Mouse (Mus musculus) embryonic facial prominence, embryonic 10.5 days (tissue): ENCODE measurements around the gene Lrrc17. TPM values are rescaled to one million over a fixed set of nuclear protein-coding genes. Genes with fewer than 3 reads are reported as not detected.

Experiments
- DNase-seq: peaks from one replicate; pipeline ENCODE4 v3.0.0-alpha.2; 2017; ENCODE audit warnings: low spot score
- H3K27ac ChIP-seq: fragments of 300-500 bp; sonication (generic); replicated peaks from 2 replicates; pipeline ENCODE4 v1.5.1; 2016; ENCODE audit warnings: mild to moderate bottlenecking
- H3K27me3 ChIP-seq: fragments of 300-500 bp; sonication (generic); replicated peaks from 2 replicates; pipeline ENCODE4 v1.6.1; 2016; ENCODE audit warnings: low read depth, mild to moderate bottlenecking; ENCODE audit not compliant: poor library complexity, severe bottlenecking
- H3K36me3 ChIP-seq: fragments of 300-500 bp; sonication (generic); replicated peaks from 2 replicates; pipeline ENCODE4 v1.6.1; 2016; ENCODE audit warnings: mild to moderate bottlenecking, moderate library complexity
- H3K4me1 ChIP-seq: fragments of 300-500 bp; sonication (generic); 2 replicates; pipeline ENCODE4 v1.6.1; 2016
- H3K4me3 ChIP-seq: fragments of 300-500 bp; sonication (generic); 2 replicates; pipeline ENCODE4 v1.5.1; 2016; ENCODE audit warnings: mild to moderate bottlenecking, moderate library complexity
- H3K9me3 ChIP-seq: fragments of 300-500 bp; sonication (generic); 2 replicates; pipeline ENCODE4 v1.6.1; 2016; ENCODE audit warnings: mild to moderate bottlenecking
- WGBS: fragments of 180-500 bp; shearing (Covaris S2); methylation state at CpG from one replicate; pipeline ENCODE4 v1.1.7; 2016; 5-methylcytosine and 5-hydroxymethylcytosine counted together
- polyA plus RNA-seq: library from polyadenylated mRNA; unstranded; fragments of >200 nt; fragmentation: Nextera tagmentation; extraction: Ambion mirVana; gene quantifications from 2 replicates; pipeline ENCODE4 v1.2.1, GENCODE M21; 2016

Gene Lrrc17
- polyA plus RNA-seq = 12.9 and 15.9 TPM in 2 replicates

DNA sequence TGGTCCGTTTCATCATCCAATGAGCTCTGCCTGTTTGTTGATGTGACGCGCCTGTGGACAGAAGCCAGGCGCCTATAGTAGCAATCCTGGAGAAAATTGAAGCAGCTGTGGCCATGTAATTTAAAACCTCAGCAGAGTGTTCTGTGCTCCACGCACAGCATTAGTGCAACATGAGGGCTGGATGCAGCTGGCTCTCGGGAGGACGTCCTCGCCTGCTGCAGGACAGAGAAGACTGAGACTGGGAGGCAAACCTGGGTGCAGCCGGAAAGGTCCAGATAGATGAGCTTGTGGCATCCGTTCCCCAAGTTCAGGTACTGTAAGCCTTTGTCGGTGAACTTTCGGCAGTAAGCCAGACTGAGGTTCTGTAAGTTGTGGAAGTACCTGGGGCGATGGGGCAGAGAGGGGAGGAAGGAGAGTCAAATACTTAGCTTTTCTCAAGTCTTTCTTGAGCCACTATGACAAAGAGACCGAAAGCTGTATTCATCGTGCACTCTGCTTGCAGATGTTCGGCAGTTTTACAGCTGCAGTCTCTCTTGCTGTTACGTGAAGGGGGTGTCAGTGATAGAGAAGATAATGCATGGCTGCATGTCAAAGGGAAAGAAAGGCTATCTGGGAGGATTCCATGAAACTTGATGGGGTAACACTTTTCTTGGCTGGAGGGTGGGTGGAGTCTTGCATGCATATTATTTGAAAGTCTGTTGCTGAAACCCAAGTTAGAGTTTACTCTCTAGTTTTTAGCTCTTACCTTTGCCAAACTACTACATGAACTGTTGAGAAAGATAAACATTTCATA, at the start of gene Lrrc17:
TSS of gene Lrrc17 (plus strand) at position 151 of the 793 bp plus-strand sequence.
- WGBS = 51% methylated on average over 17 of the region's 17 CpGs
- peak within 1 kb of the TSS; percentile 83 for H3K27ac ChIP-seq
- H3K9me3 ChIP-seq = peaks cover 4% of the 10 kb centered on the region; the same call in 1 of the 2 replicates
- no peaks in the 10 kb centered on the region for H3K36me3 ChIP-seq
- peaks cover 36% of the 10 kb centered on the region for H3K4me1 ChIP-seq
- DNase-seq = peak; percentile 75
- peak within 1 kb of the TSS; percentile 49 for H3K4me3 ChIP-seq
- H3K27me3 ChIP-seq = no peaks in the 10 kb centered on the region

DNA sequence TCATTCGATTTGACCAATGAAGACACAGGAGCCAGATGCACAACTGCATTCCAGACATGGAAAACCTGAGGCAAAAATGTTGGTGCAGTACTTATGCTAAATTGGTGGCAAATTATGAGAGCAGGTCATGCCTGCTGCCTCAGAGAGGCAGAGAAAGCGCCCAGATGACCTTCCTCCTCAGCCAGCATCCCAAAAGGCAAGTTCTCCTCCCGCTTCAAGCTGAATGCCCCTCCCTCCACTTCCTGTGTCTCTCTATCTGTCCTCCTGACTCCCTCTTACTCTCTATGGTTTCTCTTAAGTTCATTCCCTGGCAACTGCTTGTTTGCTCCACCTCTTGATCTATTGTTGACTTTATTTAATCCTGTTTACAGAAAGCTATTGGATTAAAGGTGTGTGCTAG, 48.6 kb upstream of the Lrrc17 start:
- H3K4me1 ChIP-seq = peaks cover 32% of the 10 kb centered on the region
- H3K27ac ChIP-seq = peak overlapping the region; percentile 19; the same call in 1 of the 2 replicates
- no peaks in the 10 kb centered on the region for H3K36me3 ChIP-seq
- no peak overlapping the region for H3K4me3 ChIP-seq
- WGBS = 45% methylated on average over 3 of the region's 3 CpGs
- no peaks in the 10 kb centered on the region for H3K27me3 ChIP-seq
- DNase-seq = no peak
- H3K9me3 ChIP-seq = no peaks in the 10 kb centered on the region

GRCm38 (mm10) chr5:21496321-21496720, 47.0 kb upstream of the Lrrc17 start:
- no peak overlapping the region for H3K4me3 ChIP-seq
- H3K36me3 ChIP-seq = no peaks in the 10 kb centered on the region
- WGBS = 58% methylated on average over 6 of the region's 6 CpGs
- H3K27ac ChIP-seq = peak overlapping the region; percentile 41; the same call in 1 of the 2 replicates
- H3K4me1 ChIP-seq = peaks cover 25% of the 10 kb centered on the region
- peak; percentile 44 for DNase-seq
- H3K9me3 ChIP-seq = no peaks in the 10 kb centered on the region
- H3K27me3 ChIP-seq = no peaks in the 10 kb centered on the region

- no peaks in the 10 kb centered on the region for H3K36me3 ChIP-seq
- peaks cover 20% of the 10 kb centered on the region for H3K4me1 ChIP-seq
- DNase-seq = no peak
- no peaks in the 10 kb centered on the region for H3K9me3 ChIP-seq
- H3K27ac ChIP-seq = peak overlapping the region; percentile 41; the same call in 1 of the 2 replicates
- H3K4me3 ChIP-seq = no peak overlapping the region
- 53% methylated on average over 3 of the region's 3 CpGs for WGBS
- H3K27me3 ChIP-seq = no peaks in the 10 kb centered on the region
These were observed 46.5 kb upstream of the Lrrc17 start for GRCm38 (mm10) chr5:21496881-21497280.

DNA sequence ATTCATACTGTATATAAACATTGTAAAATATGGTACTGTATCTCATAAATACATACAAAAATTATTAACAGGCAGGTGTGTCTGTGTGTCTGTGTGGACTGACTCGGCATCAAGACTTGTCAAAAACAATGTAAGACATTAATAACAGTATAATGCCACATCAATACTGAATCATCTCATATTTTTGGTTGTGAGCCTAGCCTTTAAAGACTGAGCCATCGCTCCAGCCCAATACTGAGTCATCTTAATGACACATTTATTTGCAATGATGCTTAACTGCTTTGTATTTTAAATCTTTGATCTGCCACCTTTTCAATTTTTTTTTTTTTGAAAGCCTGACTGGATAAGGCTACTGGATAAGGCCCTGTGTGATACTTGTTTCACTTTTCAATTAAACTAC, 44.9 kb upstream of the Lrrc17 start:
- no peak for DNase-seq
- Histone ChIP-seq H3K36me3 (no peaks in the 10 kb centered on the region), H3K9me3 (no peaks in the 10 kb centered on the region), H3K27me3 (no peaks in the 10 kb centered on the region), H3K27ac (no peak overlapping the region), H3K4me3 (no peak overlapping the region), H3K4me1 (peaks cover 18% of the 10 kb centered on the region)
- 91% methylated on average over 2 of the region's 2 CpGs for WGBS

GRCm38 (mm10) chr5:21498925-21499324, 44.4 kb upstream of the Lrrc17 start:
- peaks cover 18% of the 10 kb centered on the region for H3K4me1 ChIP-seq
- H3K27me3 ChIP-seq = no peaks in the 10 kb centered on the region
- no peak for DNase-seq
- no peaks in the 10 kb centered on the region for H3K9me3 ChIP-seq
- H3K27ac ChIP-seq = no peak overlapping the region
- no peak overlapping the region for H3K4me3 ChIP-seq
- no peaks in the 10 kb centered on the region for H3K36me3 ChIP-seq
- WGBS = 86% methylated on average over 11 of the region's 11 CpGs

- 87% methylated on average over 10 of the region's 10 CpGs for WGBS
- Histone ChIP-seq H3K27ac (0 out of 2 replicates have a peak overlapping the region, but pooled peaks have one; percentile 4), H3K4me1 (peaks cover 14% of the 10 kb centered on the region), H3K9me3 (no peaks in the 10 kb centered on the region), H3K36me3 (no peaks in the 10 kb centered on the region), H3K4me3 (no peak overlapping the region), H3K27me3 (no peaks in the 10 kb centered on the region)
- DNase-seq = no peak
These were observed 43.2 kb upstream of the Lrrc17 start for GRCm38 (mm10) chr5:21500133-21500532.

- WGBS = 88% methylated on average over 2 of the region's 2 CpGs
- H3K4me3 ChIP-seq = no peak overlapping the region
- no peaks in the 10 kb centered on the region for H3K27me3 ChIP-seq
- H3K27ac ChIP-seq = no peak overlapping the region
- H3K9me3 ChIP-seq = no peaks in the 10 kb centered on the region
- no peak for DNase-seq
- H3K4me1 ChIP-seq = peaks cover 11% of the 10 kb centered on the region
- H3K36me3 ChIP-seq = no peaks in the 10 kb centered on the region
These were observed 42.4 kb upstream of the Lrrc17 start for GRCm38 (mm10) chr5:21500941-21501340.

DNA sequence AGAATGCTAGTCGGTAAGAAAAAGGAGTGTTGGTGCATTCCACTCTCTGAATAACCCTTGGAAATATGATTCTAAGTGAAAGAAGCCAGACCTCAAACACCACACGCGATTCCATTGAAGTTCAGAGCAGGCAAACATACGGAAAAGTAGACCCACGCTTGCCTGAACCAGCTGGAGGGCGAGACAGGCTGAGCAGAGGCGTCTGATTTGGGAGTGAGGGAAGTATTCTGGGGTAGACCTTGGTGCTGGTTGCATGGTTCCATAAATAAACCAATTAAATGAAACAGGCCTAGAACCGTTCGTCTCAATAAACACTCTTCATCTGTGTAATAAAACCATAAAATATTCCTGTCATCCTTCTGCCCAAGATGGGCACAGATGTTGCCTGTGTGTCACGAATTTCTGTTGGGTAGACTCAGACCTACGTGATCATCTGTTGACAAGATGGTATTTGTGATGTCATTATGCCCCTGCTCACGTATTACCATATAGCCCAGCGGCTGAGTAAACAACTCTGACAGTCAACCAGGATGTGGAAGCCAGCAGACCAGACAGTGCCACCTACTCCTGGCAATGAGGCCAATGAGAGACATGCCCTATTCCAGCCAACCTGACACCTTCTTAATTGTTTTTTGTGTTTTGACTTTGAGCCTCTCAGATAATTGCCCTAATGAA, 40.3 kb upstream of the Lrrc17 start:
- Histone ChIP-seq H3K27me3 (no peaks in the 10 kb centered on the region), H3K27ac (no peak overlapping the region), H3K4me1 (no peaks in the 10 kb centered on the region), H3K9me3 (no peaks in the 10 kb centered on the region), H3K36me3 (no peaks in the 10 kb centered on the region), H3K4me3 (no peak overlapping the region)
- 87% methylated on average over 13 of the region's 13 CpGs for WGBS
- no peak for DNase-seq

GRCm38 (mm10) chr5:21505159-21505558, 38.2 kb upstream of the Lrrc17 start:
- no peak overlapping the region for H3K27ac ChIP-seq
- H3K4me1 ChIP-seq = no peaks in the 10 kb centered on the region
- DNase-seq = no peak
- H3K36me3 ChIP-seq = no peaks in the 10 kb centered on the region
- no peak overlapping the region for H3K4me3 ChIP-seq
- no peaks in the 10 kb centered on the region for H3K27me3 ChIP-seq
- no peaks in the 10 kb centered on the region for H3K9me3 ChIP-seq
- 91% methylated on average over 8 of the region's 8 CpGs for WGBS

GRCm38 (mm10) chr5:21506887-21507286, 36.5 kb upstream of the Lrrc17 start:
- Histone ChIP-seq H3K4me1 (no peaks in the 10 kb centered on the region), H3K27ac (no peak overlapping the region), H3K4me3 (no peak overlapping the region), H3K27me3 (no peaks in the 10 kb centered on the region), H3K36me3 (no peaks in the 10 kb centered on the region), H3K9me3 (no peaks in the 10 kb centered on the region)
- 39% methylated on average over 1 of the region's 1 CpGs for WGBS
- DNase-seq = no peak

DNA sequence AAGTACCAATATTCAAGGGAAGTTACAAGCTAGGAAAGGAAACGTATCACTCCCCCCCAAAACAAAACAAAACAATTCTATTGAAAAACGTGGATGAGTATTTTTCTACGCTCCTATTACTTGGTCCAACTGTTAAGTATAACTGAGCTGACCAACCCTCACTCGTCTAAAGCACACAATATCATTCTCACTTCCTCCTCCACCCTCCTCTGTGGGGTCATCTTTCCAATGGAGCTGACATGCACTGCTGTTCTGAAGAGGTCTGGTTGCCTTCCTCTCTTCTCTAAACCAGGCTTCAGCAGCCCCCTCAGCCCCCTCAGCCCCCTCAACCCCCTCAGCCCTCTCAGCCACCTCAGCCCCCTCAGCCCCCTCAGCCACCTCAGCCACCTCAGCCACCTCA, 33.6 kb upstream of the Lrrc17 start:
- no peaks in the 10 kb centered on the region for H3K27me3 ChIP-seq
- no peak overlapping the region for H3K27ac ChIP-seq
- H3K4me3 ChIP-seq = no peak overlapping the region
- no peaks in the 10 kb centered on the region for H3K36me3 ChIP-seq
- no peaks in the 10 kb centered on the region for H3K4me1 ChIP-seq
- H3K9me3 ChIP-seq = no peaks in the 10 kb centered on the region
- DNase-seq = no peak
- WGBS = 79% methylated on average over 4 of the region's 4 CpGs

DNA sequence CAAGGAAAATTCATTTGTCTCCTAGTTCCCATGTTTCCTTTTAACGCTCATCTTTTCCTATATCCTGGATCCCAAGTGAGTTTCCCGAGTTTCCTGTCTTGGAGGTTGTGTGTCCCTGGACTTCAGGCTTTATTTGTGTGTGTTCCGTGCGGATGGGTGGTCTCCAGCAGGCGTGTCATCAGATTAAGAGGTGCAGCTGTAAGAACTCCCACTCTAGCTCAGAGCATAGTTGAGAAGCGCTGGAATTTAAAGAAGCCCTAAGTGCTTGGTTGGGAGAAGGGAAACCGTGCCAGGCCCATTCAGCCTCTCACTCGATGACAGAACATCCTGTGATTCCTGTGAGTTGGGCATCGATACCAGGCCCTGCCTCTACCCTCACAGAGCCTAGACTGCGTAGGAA, 30.0 kb upstream of the Lrrc17 start:
- no peaks in the 10 kb centered on the region for H3K4me1 ChIP-seq
- H3K4me3 ChIP-seq = no peak overlapping the region
- H3K27me3 ChIP-seq = no peaks in the 10 kb centered on the region
- H3K36me3 ChIP-seq = no peaks in the 10 kb centered on the region
- no peak for DNase-seq
- H3K27ac ChIP-seq = no peak overlapping the region
- H3K9me3 ChIP-seq = no peaks in the 10 kb centered on the region
- 77% methylated on average over 10 of the region's 10 CpGs for WGBS
